Mouse (Mus musculus) C2C12 (cell line): ENCODE data around the gene Mdc1.

Experiments
- CTCF ChIP-seq: IDR thresholded peaks from one replicate; pipeline ENCODE4 v1.5.1; 2011; ENCODE audit not compliant: control insufficient read depth, insufficient read depth, insufficient read length
- FOSL1 ChIP-seq: IDR thresholded peaks from one replicate; pipeline ENCODE4 v1.8.0; 2011; ENCODE audit warnings: mild to moderate bottlenecking, low read length; ENCODE audit not compliant: poor library complexity, insufficient read depth, severe bottlenecking
- MAX ChIP-seq: IDR thresholded peaks from one replicate; pipeline ENCODE4 v1.6.1; 2011; ENCODE audit warnings: mild to moderate bottlenecking, control low read depth
- MYOD1 ChIP-seq: IDR thresholded peaks from one replicate; pipeline ENCODE4 v1.6.1; 2011; ENCODE audit warnings: low read depth; ENCODE audit not compliant: control insufficient read depth, insufficient read length
- MYOG ChIP-seq: IDR thresholded peaks from one replicate; pipeline ENCODE4 v1.6.1; 2011; ENCODE audit not compliant: control insufficient read depth, insufficient read length; ENCODE audit errors: extremely low read depth
- USF1 ChIP-seq: IDR thresholded peaks from one replicate; pipeline ENCODE4 v1.6.1; 2011; ENCODE audit warnings: low read depth, mild to moderate bottlenecking, control low read depth, moderate library complexity

DNA sequence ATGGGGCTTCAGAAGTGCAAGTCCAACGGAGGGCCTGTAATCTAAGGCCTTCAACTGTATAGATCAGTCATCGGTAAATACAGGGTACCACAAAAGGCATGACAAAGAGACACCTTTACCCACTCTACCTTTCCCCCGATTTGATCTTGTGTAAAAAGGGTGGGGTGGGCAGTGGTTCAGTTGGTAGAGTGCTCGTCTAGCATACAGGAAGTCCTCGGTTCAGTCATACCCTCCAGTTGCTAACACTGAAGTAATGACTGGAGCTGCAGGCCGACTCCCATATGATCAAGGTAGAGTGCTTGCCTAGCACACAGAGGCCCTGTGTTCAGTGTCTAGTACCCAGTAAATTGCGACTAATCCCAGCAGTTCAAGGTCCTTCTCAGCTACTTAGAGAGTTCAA is 27.7 kb upstream of the Mdc1 start:
- TF ChIP-seq CTCF (no peak), MAX (no peak), MYOD1 (no peak), USF1 (no peak), MYOG (no peak), FOSL1 (no peak)
